Mouse (Mus musculus): ENCODE data around the gene Spag9. TPM values are rescaled to one million over a fixed set of nuclear protein-coding genes. Genes with fewer than 3 reads are reported as not detected.

The Spag9 gene
- polyA plus RNA-seq, 1 experiment from 2014 or later = 40.4 TPM

- peak overlapping the region; percentile 46 for H3K9ac ChIP-seq (ENCODE audit: low read depth, low read length)
- H3K4me3 ChIP-seq (ENCODE audit: low read depth, low read length) = no peak overlapping the region
- no peaks in the 10 kb centered on the region for H3K27me3 ChIP-seq (ENCODE audit: control insufficient read depth, insufficient read depth, low read length)
- peak; percentile 55; the same call in 1 of the 2 replicates for ATAC-seq (replicated peaks; ENCODE audit: insufficient number of reproducible peaks, low FRiP score, low TSS enrichment)
- H3K4me1 ChIP-seq (ENCODE audit: control insufficient read depth, insufficient read depth, low read length) = peaks cover 14% of the 10 kb centered on the region
- H3K4me2 ChIP-seq = peak overlapping the region; percentile 25
- H3K36me3 ChIP-seq (ENCODE audit: control insufficient read depth, insufficient read depth, low read length) = no peaks in the 10 kb centered on the region
- H3K9me3 ChIP-seq (replicated peaks; ENCODE audit: control insufficient read depth, low read length) = no peaks in the 10 kb centered on the region
- H3K27ac ChIP-seq (ENCODE audit: low read depth, low read length) = peak overlapping the region; percentile 90
- 38% methylated on average over 12 of the region's 12 CpGs for WGBS (ENCODE audit: insufficient replicate concordance)
Measured at GRCm38 (mm10) chr11:93988328-93989062, 7.4 kb upstream of the Spag9 start.

GRCm38 (mm10) chr11:93994531-93994930, 1.4 kb upstream of the Spag9 start:
- no peaks in the 10 kb centered on the region for H3K27me3 ChIP-seq (ENCODE audit: control insufficient read depth, insufficient read depth, low read length)
- WGBS (ENCODE audit: insufficient replicate concordance) = 49% methylated on average over 5 of the region's 5 CpGs
- peak overlapping the region; percentile 65 for H3K4me2 ChIP-seq
- H3K4me3 ChIP-seq (ENCODE audit: low read depth, low read length) = peak overlapping the region; percentile 69
- no peak for ATAC-seq (replicated peaks; ENCODE audit: insufficient number of reproducible peaks, low FRiP score, low TSS enrichment)
- H3K27ac ChIP-seq (ENCODE audit: low read depth, low read length) = peak overlapping the region; percentile 99
- peak overlapping the region; percentile 86 for H3K9ac ChIP-seq (ENCODE audit: low read depth, low read length)
- H3K36me3 ChIP-seq (ENCODE audit: control insufficient read depth, insufficient read depth, low read length) = no peaks in the 10 kb centered on the region
- H3K4me1 ChIP-seq (ENCODE audit: control insufficient read depth, insufficient read depth, low read length) = peaks cover 21% of the 10 kb centered on the region
- no peaks in the 10 kb centered on the region for H3K9me3 ChIP-seq (replicated peaks; ENCODE audit: control insufficient read depth, low read length)

- Histone ChIP-seq H3K4me1 (ENCODE audit: control insufficient read depth, insufficient read depth, low read length) (peaks cover 21% of the 10 kb centered on the region), H3K4me3 (ENCODE audit: low read depth, low read length) (peak overlapping the region; percentile 69), H3K36me3 (ENCODE audit: control insufficient read depth, insufficient read depth, low read length) (no peaks in the 10 kb centered on the region), H3K9ac (ENCODE audit: low read depth, low read length) (peak overlapping the region; percentile 86), H3K9me3 (replicated peaks; ENCODE audit: control insufficient read depth, low read length) (no peaks in the 10 kb centered on the region), H3K27ac (ENCODE audit: low read depth, low read length) (peak overlapping the region; percentile 99), H3K27me3 (ENCODE audit: control insufficient read depth, insufficient read depth, low read length) (no peaks in the 10 kb centered on the region), H3K4me2 (peak overlapping the region; percentile 65)
- 4% methylated on average over 15 of the region's 15 CpGs for WGBS (ENCODE audit: insufficient replicate concordance)
- ATAC-seq (replicated peaks; ENCODE audit: insufficient number of reproducible peaks, low FRiP score, low TSS enrichment) = peak; percentile 76
Measured at GRCm38 (mm10) chr11:93995111-93995719, 676 bp upstream of the Spag9 start.

- under 1% methylated on average over 58 of the region's 58 CpGs for WGBS (ENCODE audit: insufficient replicate concordance)
- ATAC-seq (replicated peaks; ENCODE audit: insufficient number of reproducible peaks, low FRiP score, low TSS enrichment) = peak; percentile 16; the same call in 1 of the 2 replicates
- peak overlapping the region; percentile 69 for H3K4me3 ChIP-seq (ENCODE audit: low read depth, low read length)
- H3K27me3 ChIP-seq (ENCODE audit: control insufficient read depth, insufficient read depth, low read length) = no peaks in the 10 kb centered on the region
- no peaks in the 10 kb centered on the region for H3K36me3 ChIP-seq (ENCODE audit: control insufficient read depth, insufficient read depth, low read length)
- H3K4me2 ChIP-seq = peak overlapping the region; percentile 65
- no peaks in the 10 kb centered on the region for H3K9me3 ChIP-seq (replicated peaks; ENCODE audit: control insufficient read depth, low read length)
- peaks cover 21% of the 10 kb centered on the region for H3K4me1 ChIP-seq (ENCODE audit: control insufficient read depth, insufficient read depth, low read length)
- H3K9ac ChIP-seq (ENCODE audit: low read depth, low read length) = peak overlapping the region; percentile 89
- peak overlapping the region; percentile 99 for H3K27ac ChIP-seq (ENCODE audit: low read depth, low read length)
Measured at GRCm38 (mm10) chr11:93996306-93997140, 632 bp downstream of the Spag9 start.

DNA sequence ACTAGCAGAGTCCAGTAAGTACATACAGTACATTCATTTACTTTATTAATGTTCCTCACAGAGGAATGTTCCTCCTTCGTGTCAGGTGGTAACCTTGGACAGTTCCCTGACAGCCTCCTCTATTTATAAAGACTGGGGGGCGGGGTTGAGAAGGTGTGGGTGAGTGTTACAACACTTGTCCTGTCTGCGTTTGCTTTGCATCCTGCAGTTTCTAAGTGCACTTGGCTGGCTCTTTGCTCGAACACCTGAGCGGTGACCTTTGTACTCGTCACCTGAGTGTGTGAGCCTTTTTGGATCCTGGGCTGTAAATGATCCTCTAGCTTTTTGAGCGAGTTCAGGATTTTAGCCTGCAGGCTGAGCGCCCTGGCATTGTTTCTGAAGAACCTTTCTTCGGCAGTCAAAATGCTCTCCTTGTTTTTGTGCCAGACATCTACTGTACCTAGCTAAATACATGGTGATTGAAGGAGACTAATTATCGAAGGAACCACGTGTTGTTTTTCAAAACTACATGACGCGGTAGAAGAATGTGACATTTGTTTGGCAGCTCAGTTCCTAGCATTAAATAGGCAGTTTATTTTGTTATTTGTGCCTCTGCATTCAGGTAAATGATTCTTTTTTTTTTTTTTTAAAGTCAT, 1.4 kb downstream of the Spag9 start:
- no peak overlapping the region for H3K9ac ChIP-seq (ENCODE audit: low read depth, low read length)

GRCm38 (mm10) chr11:93999276-93999675, 3.4 kb downstream of the Spag9 start:
- Histone ChIP-seq H3K4me2 (no peak overlapping the region), H3K27ac (ENCODE audit: low read depth, low read length) (no peak overlapping the region), H3K9ac (ENCODE audit: low read depth, low read length) (no peak overlapping the region), H3K36me3 (ENCODE audit: control insufficient read depth, insufficient read depth, low read length) (no peaks in the 10 kb centered on the region), H3K27me3 (ENCODE audit: control insufficient read depth, insufficient read depth, low read length) (no peaks in the 10 kb centered on the region), H3K9me3 (replicated peaks; ENCODE audit: control insufficient read depth, low read length) (no peaks in the 10 kb centered on the region), H3K4me1 (ENCODE audit: control insufficient read depth, insufficient read depth, low read length) (peaks cover 21% of the 10 kb centered on the region), H3K4me3 (ENCODE audit: low read depth, low read length) (no peak overlapping the region)
- ATAC-seq (replicated peaks; ENCODE audit: insufficient number of reproducible peaks, low FRiP score, low TSS enrichment) = no peak

More for the DNA sequence above, 1.4 kb downstream of the Spag9 start:
- Histone ChIP-seq H3K27ac (ENCODE audit: low read depth, low read length) (no peak overlapping the region), H3K36me3 (ENCODE audit: control insufficient read depth, insufficient read depth, low read length) (no peaks in the 10 kb centered on the region), H3K27me3 (ENCODE audit: control insufficient read depth, insufficient read depth, low read length) (no peaks in the 10 kb centered on the region), H3K4me1 (ENCODE audit: control insufficient read depth, insufficient read depth, low read length) (peaks cover 21% of the 10 kb centered on the region), H3K9me3 (replicated peaks; ENCODE audit: control insufficient read depth, low read length) (no peaks in the 10 kb centered on the region), H3K4me2 (peak overlapping the region; percentile 65), H3K4me3 (ENCODE audit: low read depth, low read length) (peak overlapping the region; percentile 69)
- ATAC-seq (replicated peaks; ENCODE audit: insufficient number of reproducible peaks, low FRiP score, low TSS enrichment) = no peak
- 33% methylated on average over 13 of the region's 13 CpGs for WGBS (ENCODE audit: insufficient replicate concordance)

- 0 out of 2 replicates have a peak, but pooled peaks cover 3% of the 10 kb centered on the region for H3K4me1 ChIP-seq (ENCODE audit: control insufficient read depth, insufficient read depth, low read length)
- no peak for ATAC-seq (replicated peaks; ENCODE audit: insufficient number of reproducible peaks, low FRiP score, low TSS enrichment)
- WGBS (ENCODE audit: insufficient replicate concordance) = 90% methylated on average over 2 of the region's 2 CpGs
- no peak overlapping the region for H3K4me2 ChIP-seq
- no peaks in the 10 kb centered on the region for H3K36me3 ChIP-seq (ENCODE audit: control insufficient read depth, insufficient read depth, low read length)
- H3K9me3 ChIP-seq (replicated peaks; ENCODE audit: control insufficient read depth, low read length) = no peaks in the 10 kb centered on the region
- no peaks in the 10 kb centered on the region for H3K27me3 ChIP-seq (ENCODE audit: control insufficient read depth, insufficient read depth, low read length)
- H3K4me3 ChIP-seq (ENCODE audit: low read depth, low read length) = no peak overlapping the region
- no peak overlapping the region for H3K27ac ChIP-seq (ENCODE audit: low read depth, low read length)
- no peak overlapping the region for H3K9ac ChIP-seq (ENCODE audit: low read depth, low read length)
Measured at GRCm38 (mm10) chr11:94003346-94003745, 7.5 kb downstream of the Spag9 start.

- 86% methylated on average over 5 of the region's 5 CpGs for WGBS (ENCODE audit: insufficient replicate concordance)
- Histone ChIP-seq H3K9ac (ENCODE audit: low read depth, low read length) (no peak overlapping the region), H3K27ac (ENCODE audit: low read depth, low read length) (no peak overlapping the region), H3K36me3 (ENCODE audit: control insufficient read depth, insufficient read depth, low read length) (peaks cover 4% of the 10 kb centered on the region), H3K9me3 (replicated peaks; ENCODE audit: control insufficient read depth, low read length) (no peaks in the 10 kb centered on the region), H3K4me1 (ENCODE audit: control insufficient read depth, insufficient read depth, low read length) (no peaks in the 10 kb centered on the region), H3K4me2 (no peak overlapping the region), H3K4me3 (ENCODE audit: low read depth, low read length) (no peak overlapping the region), H3K27me3 (ENCODE audit: control insufficient read depth, insufficient read depth, low read length) (no peaks in the 10 kb centered on the region)
- ATAC-seq (replicated peaks; ENCODE audit: insufficient number of reproducible peaks, low FRiP score, low TSS enrichment) = no peak
Measured at GRCm38 (mm10) chr11:94019091-94019490, 23.2 kb downstream of the Spag9 start.

Data from heart, embryonic 11.5 days (tissue).